Mouse (Mus musculus): ENCODE measurements around the gene Astn2. TPM values are rescaled to one million over a fixed set of nuclear protein-coding genes. Genes with fewer than 3 reads are reported as not detected.
A peak's percentile ranks its signal among the peaks of the same experiment; 100 is the strongest.

Astn2 gene
- polyA plus RNA-seq, 1 experiment from 2014 or later, result 0.77 TPM

DNA sequence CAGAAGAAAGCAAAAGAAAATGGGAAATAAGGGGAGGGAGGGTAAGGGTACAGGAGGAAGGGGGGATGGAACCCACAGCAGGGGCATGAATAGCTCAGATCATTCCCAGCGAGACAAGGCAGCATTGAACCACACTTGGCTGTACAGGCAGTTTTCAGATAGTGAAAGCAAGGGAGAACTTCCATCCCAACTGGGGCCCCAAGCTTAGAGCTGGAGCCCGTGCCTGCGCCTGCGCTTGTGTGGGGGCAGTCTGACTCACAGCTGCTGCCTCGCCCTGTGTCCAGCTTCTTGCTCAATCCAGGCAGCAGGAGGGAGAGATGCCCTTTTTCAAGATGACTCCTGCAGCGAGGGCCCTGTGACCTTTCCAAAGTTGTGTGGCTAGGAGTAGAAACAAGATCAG is 927.3 kb downstream of the Astn2 start:
- Histone ChIP-seq H3K4me1 (replicated peaks) (peaks cover 22% of the 10 kb centered on the region), H3K27me3 (ENCODE audit: insufficient read depth, poor library complexity, severe bottlenecking) (no peaks in the 10 kb centered on the region), H3K4me3 (no peak overlapping the region), H3K9me3 (no peaks in the 10 kb centered on the region), H3K36me3 (no peaks in the 10 kb centered on the region), H3K27ac (peak overlapping the region; percentile 59)
- DNase-seq (ENCODE audit: low spot score), result peak; percentile 22
- 26% methylated on average over 6 of the region's 6 CpGs for WGBS

- WGBS, result 49% methylated on average over 4 of the region's 4 CpGs
- DNase-seq (ENCODE audit: low spot score), result no peak
- H3K27me3 ChIP-seq (ENCODE audit: insufficient read depth, poor library complexity, severe bottlenecking), result no peaks in the 10 kb centered on the region
Measured at GRCm38 (mm10) chr4:65475925-65476560, 928.4 kb downstream of the Astn2 start.

DNA sequence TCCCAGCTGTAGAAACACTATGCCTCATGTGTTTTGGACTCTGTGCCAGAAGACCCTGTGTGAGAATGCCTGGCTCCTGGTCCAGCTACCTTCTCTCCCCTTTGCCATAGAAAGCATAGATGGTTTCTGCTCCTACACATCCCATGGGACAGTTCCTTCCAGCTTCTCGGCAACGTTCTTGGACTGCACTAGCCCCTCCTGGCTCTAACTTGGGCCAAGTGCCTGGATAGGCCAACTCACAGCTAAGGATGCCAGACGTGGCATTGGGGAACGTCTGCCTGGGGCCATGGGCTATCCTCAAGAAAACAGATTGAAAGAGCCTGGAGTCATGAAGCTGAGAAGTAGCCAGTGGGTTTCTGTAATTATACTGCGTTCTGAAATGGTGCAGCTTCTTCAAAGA is 931.3 kb downstream of the Astn2 start:
- H3K36me3 ChIP-seq, result no peaks in the 10 kb centered on the region
- H3K4me3 ChIP-seq, result no peak overlapping the region
- WGBS, result 77% methylated on average over 5 of the region's 5 CpGs
- peaks cover 16% of the 10 kb centered on the region for H3K4me1 ChIP-seq (replicated peaks)
- no peaks in the 10 kb centered on the region for H3K9me3 ChIP-seq
- H3K27ac ChIP-seq, result no peak overlapping the region
- no peak for DNase-seq (ENCODE audit: low spot score)
- no peaks in the 10 kb centered on the region for H3K27me3 ChIP-seq (ENCODE audit: insufficient read depth, poor library complexity, severe bottlenecking)

More at GRCm38 (mm10) chr4:65475925-65476560, 928.4 kb downstream of the Astn2 start:
- peak overlapping the region; percentile 64 for H3K27ac ChIP-seq
- no peaks in the 10 kb centered on the region for H3K36me3 ChIP-seq
- peaks cover 16% of the 10 kb centered on the region for H3K4me1 ChIP-seq (replicated peaks)
- no peak overlapping the region for H3K4me3 ChIP-seq
- H3K9me3 ChIP-seq, result no peaks in the 10 kb centered on the region

GRCm38 (mm10) chr4:65449171-65449570 is 955.2 kb downstream of the Astn2 start:
- Histone ChIP-seq H3K9me3 (no peaks in the 10 kb centered on the region), H3K4me3 (no peak overlapping the region), H3K27ac (no peak overlapping the region), H3K4me1 (replicated peaks) (no peaks in the 10 kb centered on the region), H3K36me3 (no peaks in the 10 kb centered on the region), H3K27me3 (ENCODE audit: insufficient read depth, poor library complexity, severe bottlenecking) (no peaks in the 10 kb centered on the region)
- no peak for DNase-seq (ENCODE audit: low spot score)
- WGBS, result 88% methylated on average over 4 of the region's 4 CpGs

- no peak overlapping the region for H3K27ac ChIP-seq
- H3K4me3 ChIP-seq, result no peak overlapping the region
- DNase-seq (ENCODE audit: low spot score), result no peak
- no peaks in the 10 kb centered on the region for H3K9me3 ChIP-seq
- WGBS, result 76% methylated on average over 4 of the region's 4 CpGs
- no peaks in the 10 kb centered on the region for H3K27me3 ChIP-seq (ENCODE audit: insufficient read depth, poor library complexity, severe bottlenecking)
- no peaks in the 10 kb centered on the region for H3K36me3 ChIP-seq
- no peaks in the 10 kb centered on the region for H3K4me1 ChIP-seq (replicated peaks)
Measured at GRCm38 (mm10) chr4:65441746-65442145, 962.7 kb downstream of the Astn2 start.

DNA sequence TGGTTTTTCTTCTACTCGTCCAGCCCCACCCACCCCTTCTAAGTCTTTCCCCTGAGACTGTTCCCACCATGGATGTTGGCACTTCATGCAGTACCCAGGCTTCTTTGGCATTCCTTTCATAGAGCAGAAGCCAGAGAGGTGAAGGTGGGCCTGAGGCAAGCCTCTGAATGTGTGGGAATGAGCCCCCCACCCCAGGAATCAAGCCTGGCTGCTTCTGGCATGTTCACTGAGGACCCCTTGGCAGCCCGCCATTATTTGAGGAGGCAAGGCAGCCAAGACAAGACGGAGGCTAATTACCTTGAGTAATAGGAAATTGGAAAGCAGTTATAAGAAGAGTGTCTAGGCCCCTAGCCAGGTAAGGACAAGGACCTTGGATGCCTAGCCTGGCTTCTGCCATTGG is 973.6 kb downstream of the Astn2 start:
- Histone ChIP-seq H3K4me3 (no peak overlapping the region), H3K36me3 (no peaks in the 10 kb centered on the region), H3K4me1 (replicated peaks) (no peaks in the 10 kb centered on the region), H3K27me3 (ENCODE audit: insufficient read depth, poor library complexity, severe bottlenecking) (no peaks in the 10 kb centered on the region), H3K27ac (no peak overlapping the region), H3K9me3 (no peaks in the 10 kb centered on the region)
- DNase-seq (ENCODE audit: low spot score), result no peak
- 76% methylated on average over 3 of the region's 3 CpGs for WGBS

- no peaks in the 10 kb centered on the region for H3K27me3 ChIP-seq (ENCODE audit: insufficient read depth, poor library complexity, severe bottlenecking)
- no peak for DNase-seq (ENCODE audit: low spot score)
- no peak overlapping the region for H3K4me3 ChIP-seq
- WGBS, result 85% methylated on average over 3 of the region's 3 CpGs
- H3K4me1 ChIP-seq (replicated peaks), result no peaks in the 10 kb centered on the region
- H3K27ac ChIP-seq, result no peak overlapping the region
- no peaks in the 10 kb centered on the region for H3K9me3 ChIP-seq
- no peaks in the 10 kb centered on the region for H3K36me3 ChIP-seq
Measured at GRCm38 (mm10) chr4:65427480-65427879, 976.9 kb downstream of the Astn2 start.

- WGBS, result 86% methylated on average over 5 of the region's 5 CpGs
- Histone ChIP-seq H3K27me3 (ENCODE audit: insufficient read depth, poor library complexity, severe bottlenecking) (no peaks in the 10 kb centered on the region), H3K4me3 (no peak overlapping the region), H3K4me1 (replicated peaks) (0 out of 2 replicates have a peak, but pooled peaks cover under 1% of the 10 kb centered on the region), H3K9me3 (no peaks in the 10 kb centered on the region), H3K27ac (no peak overlapping the region; the same call in 1 of the 2 replicates), H3K36me3 (no peaks in the 10 kb centered on the region)
- no peak for DNase-seq (ENCODE audit: low spot score)
Measured at GRCm38 (mm10) chr4:65426437-65426836, 978.0 kb downstream of the Astn2 start.

DNA sequence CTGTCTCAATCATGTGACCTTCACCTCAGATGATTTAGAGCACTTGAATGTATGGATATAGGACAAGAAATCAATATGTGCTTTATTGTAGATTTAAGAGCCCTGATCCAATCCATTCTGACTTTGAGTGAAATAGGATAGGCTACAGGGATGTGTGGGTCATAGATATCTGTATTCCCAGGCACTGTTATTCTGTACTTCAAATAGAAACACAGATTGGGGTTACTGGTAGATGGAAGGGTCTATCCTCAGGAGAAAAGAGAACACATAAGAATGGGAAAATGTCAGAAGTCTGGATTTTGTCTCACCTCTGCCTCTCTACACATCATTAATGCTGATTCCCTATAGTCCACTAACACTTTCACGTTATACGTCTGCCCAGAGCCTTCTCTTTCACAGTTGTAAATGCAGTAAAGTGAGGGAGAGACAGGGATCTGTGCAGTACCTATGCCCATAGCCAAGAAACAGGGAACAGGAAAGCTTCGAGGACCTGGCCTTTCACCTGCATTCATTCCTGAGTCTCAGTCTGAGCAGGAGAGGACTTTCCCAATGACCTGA is 981.3 kb downstream of the Astn2 start:
- 88% methylated on average over 3 of the region's 3 CpGs for WGBS
- no peaks in the 10 kb centered on the region for H3K27me3 ChIP-seq (ENCODE audit: insufficient read depth, poor library complexity, severe bottlenecking)
- no peak for DNase-seq (ENCODE audit: low spot score)
- H3K36me3 ChIP-seq, result no peaks in the 10 kb centered on the region
- H3K4me1 ChIP-seq (replicated peaks), result peaks cover 17% of the 10 kb centered on the region
- H3K9me3 ChIP-seq, result no peaks in the 10 kb centered on the region
- H3K27ac ChIP-seq, result no peak overlapping the region
- no peak overlapping the region for H3K4me3 ChIP-seq

DNA sequence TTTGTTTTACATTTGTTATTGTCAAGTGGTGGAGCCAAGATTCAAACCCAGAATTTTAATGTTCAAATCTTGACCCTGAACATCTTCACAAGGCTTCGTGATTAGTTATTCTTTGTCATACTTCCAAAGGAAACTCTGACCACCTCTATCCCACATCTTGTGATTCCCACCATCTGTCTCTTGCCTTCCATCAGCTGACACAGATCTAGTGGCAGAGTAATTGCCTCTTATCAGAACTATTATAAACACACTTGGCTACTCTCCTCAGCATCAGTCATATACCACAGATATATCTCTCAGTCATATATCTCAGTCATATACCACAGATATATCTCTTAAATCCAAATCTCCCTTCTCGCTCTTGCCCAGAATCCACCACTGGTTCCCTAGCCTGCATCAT is 983.1 kb downstream of the Astn2 start:
- Histone ChIP-seq H3K36me3 (no peaks in the 10 kb centered on the region), H3K27ac (peak overlapping the region; percentile 78), H3K4me3 (no peak overlapping the region), H3K9me3 (no peaks in the 10 kb centered on the region), H3K27me3 (ENCODE audit: insufficient read depth, poor library complexity, severe bottlenecking) (no peaks in the 10 kb centered on the region), H3K4me1 (replicated peaks) (peaks cover 17% of the 10 kb centered on the region)
- WGBS, result 88% methylated on average over 2 of the region's 2 CpGs
- no peak for DNase-seq (ENCODE audit: low spot score)

DNA sequence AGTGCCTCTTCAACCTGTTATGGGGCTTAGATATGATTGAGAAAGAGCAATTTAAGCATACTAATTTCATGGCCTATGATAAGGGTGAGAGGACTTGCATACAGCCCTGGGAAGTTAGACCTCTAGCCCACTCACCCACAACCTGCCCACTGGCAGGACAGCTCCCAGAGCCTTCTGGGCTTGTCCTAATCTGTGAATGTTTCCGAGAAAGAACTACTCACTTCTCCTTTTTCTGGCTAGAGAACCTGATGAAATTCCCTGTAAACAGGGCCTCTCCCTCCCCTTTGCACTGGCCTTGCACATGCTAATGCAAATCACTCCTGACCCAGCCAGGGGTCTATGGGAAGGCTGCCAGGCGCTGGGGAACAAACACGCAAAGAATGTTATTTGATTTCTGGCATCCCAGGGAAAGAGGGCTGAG is 983.9 kb downstream of the Astn2 start:
- Histone ChIP-seq H3K27me3 (ENCODE audit: insufficient read depth, poor library complexity, severe bottlenecking) (no peaks in the 10 kb centered on the region), H3K4me1 (replicated peaks) (peaks cover 17% of the 10 kb centered on the region), H3K4me3 (no peak overlapping the region), H3K9me3 (no peaks in the 10 kb centered on the region), H3K27ac (peak overlapping the region; percentile 78), H3K36me3 (no peaks in the 10 kb centered on the region)
- DNase-seq (ENCODE audit: low spot score), result peak; percentile 70
- WGBS, result 5% methylated on average over 3 of the region's 3 CpGs

GRCm38 (mm10) chr4:65415507-65415906 is 988.9 kb downstream of the Astn2 start:
- Histone ChIP-seq H3K4me1 (replicated peaks) (peaks cover 7% of the 10 kb centered on the region), H3K36me3 (no peaks in the 10 kb centered on the region), H3K27me3 (ENCODE audit: insufficient read depth, poor library complexity, severe bottlenecking) (no peaks in the 10 kb centered on the region), H3K9me3 (no peaks in the 10 kb centered on the region), H3K4me3 (no peak overlapping the region), H3K27ac (no peak overlapping the region)
- WGBS, result 88% methylated on average over 4 of the region's 4 CpGs
- DNase-seq (ENCODE audit: low spot score), result no peak

DNA sequence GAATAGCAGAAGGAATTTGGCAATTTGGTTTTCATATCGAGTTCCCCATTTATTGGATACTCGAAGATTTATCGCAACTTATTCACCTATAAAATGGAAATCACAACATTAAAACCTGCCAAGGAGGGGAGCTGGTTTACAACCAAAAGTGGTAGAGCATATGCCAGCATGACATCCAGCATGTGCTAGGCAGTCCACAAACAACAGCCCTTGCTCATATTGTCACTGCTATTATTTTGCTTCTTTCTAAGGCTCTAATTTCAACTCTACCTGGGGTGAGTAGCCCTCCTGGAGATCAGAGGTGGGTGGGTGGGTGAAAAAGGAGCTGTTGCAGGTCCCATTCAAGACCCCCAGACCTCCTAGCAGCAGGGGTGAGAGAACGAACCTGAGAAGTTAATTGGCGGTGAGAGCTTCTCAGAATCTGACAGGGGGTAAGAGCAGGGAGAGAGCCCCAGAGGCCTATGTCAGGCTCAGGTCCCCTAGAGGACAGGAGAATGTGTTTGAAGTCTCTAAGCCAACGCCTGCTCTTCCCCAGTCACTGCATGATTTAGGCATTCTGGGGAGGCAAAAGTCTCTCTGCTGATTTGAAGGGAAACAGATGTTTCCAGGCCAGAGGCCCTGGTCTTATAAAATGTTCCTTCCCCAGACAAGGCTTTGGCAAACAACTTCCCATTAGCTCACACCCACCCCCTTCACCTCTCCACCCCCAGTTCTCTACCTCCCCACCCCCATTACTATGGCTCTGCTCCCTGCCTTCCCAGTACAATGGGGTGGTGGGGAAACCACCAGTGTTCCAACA is 1001.4 kb downstream of the Astn2 start:
- Histone ChIP-seq H3K9me3 (no peaks in the 10 kb centered on the region), H3K4me3 (no peak overlapping the region), H3K4me1 (replicated peaks) (no peaks in the 10 kb centered on the region), H3K27ac (no peak overlapping the region), H3K27me3 (ENCODE audit: insufficient read depth, poor library complexity, severe bottlenecking) (no peaks in the 10 kb centered on the region), H3K36me3 (no peaks in the 10 kb centered on the region)
- 57% methylated on average over 6 of the region's 6 CpGs for WGBS
- peak; percentile 24 for DNase-seq (ENCODE audit: low spot score)
